Mouse (Mus musculus) hindbrain, embryonic 15.5 days (tissue): ENCODE results near the gene Tnip3. TPM values are rescaled to one million over a fixed set of nuclear protein-coding genes. Genes with fewer than 3 reads are reported as not detected.

Experiments used
- ATAC-seq: fragments of 200-750 bp; cut with Nextera tagmentation; 2 replicates; pipeline ENCODE4 v1.8.0; 2017; ENCODE audit warnings: low read depth, moderate number of reproducible peaks, moderate TSS enrichment; ENCODE audit not compliant: low FRiP score
- H3K27ac ChIP-seq: fragments of 300-500 bp; sonication (generic); replicated peaks from 2 replicates; pipeline ENCODE4 v1.5.1; 2015; ENCODE audit warnings: mild to moderate bottlenecking, inconsistent platforms
- H3K27me3 ChIP-seq: fragments of 300-500 bp; sonication (generic); 2 replicates; pipeline ENCODE4 v1.6.1; 2015; ENCODE audit warnings: control low read depth, inconsistent platforms
- H3K36me3 ChIP-seq: fragments of 300-500 bp; sonication (generic); 2 replicates; pipeline ENCODE4 v1.6.1; 2015; ENCODE audit warnings: control low read depth, inconsistent platforms
- H3K4me1 ChIP-seq: fragments of 300-500 bp; sonication (generic); replicated peaks from 2 replicates; pipeline ENCODE4 v1.6.1; 2015; ENCODE audit warnings: control low read depth, inconsistent platforms
- H3K4me2 ChIP-seq: fragments of 300-500 bp; sonication (generic); 2 replicates; pipeline ENCODE4 v1.6.1; 2015; ENCODE audit warnings: moderate library complexity, mild to moderate bottlenecking, inconsistent platforms
- H3K4me3 ChIP-seq: fragments of 300-500 bp; sonication (generic); 2 replicates; pipeline ENCODE4 v1.5.1; 2015; ENCODE audit warnings: mild to moderate bottlenecking, inconsistent platforms
- H3K9ac ChIP-seq: fragments of 300-500 bp; sonication (generic); 2 replicates; pipeline ENCODE4 v1.6.1; 2015; ENCODE audit warnings: inconsistent platforms
- H3K9me3 ChIP-seq: fragments of 300-500 bp; sonication (generic); 2 replicates; pipeline ENCODE4 v1.6.1; 2016; ENCODE audit warnings: control low read depth, inconsistent platforms
- WGBS: fragments of 180-500 bp; shearing (Covaris S2); methylation state at CpG from one replicate; pipeline ENCODE4 v1.1.7; 2015; 5-methylcytosine and 5-hydroxymethylcytosine counted together
- polyA plus RNA-seq: library from polyadenylated mRNA; unstranded; fragments of >200 nt; fragmentation: Nextera tagmentation; extraction: Ambion mirVana; gene quantifications from 2 replicates; pipeline ENCODE4 v1.2.1, GENCODE M21; 2015

The Tnip3 gene
- polyA plus RNA-seq, 1 experiment from 2014 or later: not detected

- H3K4me1 ChIP-seq: no peaks in the 10 kb centered on the region
- no peak overlapping the region for H3K4me2 ChIP-seq
- H3K4me3 ChIP-seq: no peak overlapping the region
- H3K27ac ChIP-seq: no peak overlapping the region
- WGBS: 92% methylated on average over 2 of the region's 2 CpGs
- H3K36me3 ChIP-seq: no peaks in the 10 kb centered on the region
- no peaks in the 10 kb centered on the region for H3K27me3 ChIP-seq
- no peaks in the 10 kb centered on the region for H3K9me3 ChIP-seq
- H3K9ac ChIP-seq: no peak overlapping the region
- ATAC-seq: no peak
Observed at GRCm38 (mm10) chr6:65590018-65590417, 64.9 kb downstream of the Tnip3 start.

GRCm38 (mm10) chr6:65594171-65594570, 69.1 kb downstream of the Tnip3 start:
- ATAC-seq: no peak
- 95% methylated on average over 3 of the region's 3 CpGs for WGBS
- H3K27me3 ChIP-seq: no peaks in the 10 kb centered on the region
- no peak overlapping the region for H3K4me2 ChIP-seq
- H3K9me3 ChIP-seq: no peaks in the 10 kb centered on the region
- H3K9ac ChIP-seq: no peak overlapping the region
- H3K27ac ChIP-seq: no peak overlapping the region
- H3K4me3 ChIP-seq: no peak overlapping the region
- H3K36me3 ChIP-seq: no peaks in the 10 kb centered on the region
- H3K4me1 ChIP-seq: no peaks in the 10 kb centered on the region

GRCm38 (mm10) chr6:65595371-65595770, 70.3 kb downstream of the Tnip3 start:
- H3K27me3 ChIP-seq: no peaks in the 10 kb centered on the region
- H3K4me3 ChIP-seq: no peak overlapping the region
- no peak for ATAC-seq
- WGBS: 91% methylated on average over 1 of the region's 1 CpGs
- no peaks in the 10 kb centered on the region for H3K4me1 ChIP-seq
- no peak overlapping the region for H3K4me2 ChIP-seq
- H3K9ac ChIP-seq: no peak overlapping the region
- H3K27ac ChIP-seq: no peak overlapping the region
- H3K36me3 ChIP-seq: no peaks in the 10 kb centered on the region
- H3K9me3 ChIP-seq: no peaks in the 10 kb centered on the region

- Histone ChIP-seq H3K9me3 (no peaks in the 10 kb centered on the region), H3K27ac (no peak overlapping the region), H3K9ac (no peak overlapping the region), H3K27me3 (no peaks in the 10 kb centered on the region), H3K4me1 (no peaks in the 10 kb centered on the region), H3K4me3 (no peak overlapping the region), H3K4me2 (no peak overlapping the region), H3K36me3 (no peaks in the 10 kb centered on the region)
- no peak for ATAC-seq
- 25% methylated on average over 11 of the region's 12 CpGs for WGBS
Observed at GRCm38 (mm10) chr6:65597056-65597818, 72.1 kb downstream of the Tnip3 start.

GRCm38 (mm10) chr6:65598522-65598921, 73.4 kb downstream of the Tnip3 start:
- no peak for ATAC-seq
- Histone ChIP-seq H3K27me3 (no peaks in the 10 kb centered on the region), H3K36me3 (no peaks in the 10 kb centered on the region), H3K4me1 (no peaks in the 10 kb centered on the region), H3K27ac (no peak overlapping the region), H3K9me3 (no peaks in the 10 kb centered on the region), H3K9ac (no peak overlapping the region), H3K4me3 (no peak overlapping the region), H3K4me2 (no peak overlapping the region)
- WGBS: 75% methylated on average over 3 of the region's 3 CpGs

- no peak overlapping the region for H3K4me2 ChIP-seq
- H3K9me3 ChIP-seq: no peaks in the 10 kb centered on the region
- H3K27ac ChIP-seq: no peak overlapping the region
- H3K36me3 ChIP-seq: no peaks in the 10 kb centered on the region
- H3K4me1 ChIP-seq: no peaks in the 10 kb centered on the region
- WGBS: 16% methylated on average over 7 of the region's 7 CpGs
- H3K9ac ChIP-seq: no peak overlapping the region
- H3K4me3 ChIP-seq: no peak overlapping the region
- ATAC-seq: no peak
- no peaks in the 10 kb centered on the region for H3K27me3 ChIP-seq
Observed at GRCm38 (mm10) chr6:65599865-65600739, 75.0 kb downstream of the Tnip3 start.

- no peak for ATAC-seq
- Histone ChIP-seq H3K9me3 (no peaks in the 10 kb centered on the region), H3K9ac (no peak overlapping the region), H3K27me3 (no peaks in the 10 kb centered on the region), H3K27ac (no peak overlapping the region), H3K36me3 (no peaks in the 10 kb centered on the region), H3K4me1 (no peaks in the 10 kb centered on the region), H3K4me2 (no peak overlapping the region), H3K4me3 (no peak overlapping the region)
- WGBS: 41% methylated on average over 1 of the region's 1 CpGs
Observed at GRCm38 (mm10) chr6:65600887-65601286, 75.8 kb downstream of the Tnip3 start.

GRCm38 (mm10) chr6:65605778-65606177, 80.7 kb downstream of the Tnip3 start:
- no peaks in the 10 kb centered on the region for H3K36me3 ChIP-seq
- 91% methylated on average over 4 of the region's 4 CpGs for WGBS
- no peaks in the 10 kb centered on the region for H3K9me3 ChIP-seq
- H3K27ac ChIP-seq: no peak overlapping the region
- no peak overlapping the region for H3K4me3 ChIP-seq
- no peaks in the 10 kb centered on the region for H3K27me3 ChIP-seq
- H3K4me2 ChIP-seq: no peak overlapping the region
- H3K9ac ChIP-seq: no peak overlapping the region
- no peak for ATAC-seq
- H3K4me1 ChIP-seq: no peaks in the 10 kb centered on the region

- Histone ChIP-seq H3K36me3 (no peaks in the 10 kb centered on the region), H3K27me3 (no peaks in the 10 kb centered on the region), H3K4me3 (no peak overlapping the region), H3K9me3 (no peaks in the 10 kb centered on the region), H3K9ac (no peak overlapping the region), H3K27ac (no peak overlapping the region), H3K4me2 (no peak overlapping the region), H3K4me1 (no peaks in the 10 kb centered on the region)
- no peak for ATAC-seq
Observed at GRCm38 (mm10) chr6:65606946-65607345, 81.8 kb downstream of the Tnip3 start.

GRCm38 (mm10) chr6:65611834-65612233, 86.7 kb downstream of the Tnip3 start:
- Histone ChIP-seq H3K9ac (no peak overlapping the region), H3K27ac (no peak overlapping the region), H3K4me3 (no peak overlapping the region), H3K36me3 (no peaks in the 10 kb centered on the region), H3K4me2 (no peak overlapping the region), H3K4me1 (no peaks in the 10 kb centered on the region), H3K9me3 (no peaks in the 10 kb centered on the region), H3K27me3 (no peaks in the 10 kb centered on the region)
- ATAC-seq: no peak

GRCm38 (mm10) chr6:65613924-65614585, 88.9 kb downstream of the Tnip3 start:
- Histone ChIP-seq H3K4me3 (no peak overlapping the region), H3K4me1 (no peaks in the 10 kb centered on the region), H3K9me3 (no peaks in the 10 kb centered on the region), H3K4me2 (no peak overlapping the region), H3K27ac (no peak overlapping the region), H3K9ac (no peak overlapping the region), H3K27me3 (no peaks in the 10 kb centered on the region), H3K36me3 (no peaks in the 10 kb centered on the region)
- no peak for ATAC-seq

- Histone ChIP-seq H3K9me3 (no peaks in the 10 kb centered on the region), H3K9ac (no peak overlapping the region), H3K27ac (no peak overlapping the region), H3K4me3 (no peak overlapping the region), H3K36me3 (no peaks in the 10 kb centered on the region), H3K4me2 (no peak overlapping the region), H3K4me1 (no peaks in the 10 kb centered on the region), H3K27me3 (no peaks in the 10 kb centered on the region)
- ATAC-seq: no peak
- 77% methylated on average over 4 of the region's 4 CpGs for WGBS
Observed at GRCm38 (mm10) chr6:65615641-65616040, 90.5 kb downstream of the Tnip3 start.
